Mouse (Mus musculus): ENCODE measurements around the gene Serinc5.

The Serinc5 gene

DNA sequence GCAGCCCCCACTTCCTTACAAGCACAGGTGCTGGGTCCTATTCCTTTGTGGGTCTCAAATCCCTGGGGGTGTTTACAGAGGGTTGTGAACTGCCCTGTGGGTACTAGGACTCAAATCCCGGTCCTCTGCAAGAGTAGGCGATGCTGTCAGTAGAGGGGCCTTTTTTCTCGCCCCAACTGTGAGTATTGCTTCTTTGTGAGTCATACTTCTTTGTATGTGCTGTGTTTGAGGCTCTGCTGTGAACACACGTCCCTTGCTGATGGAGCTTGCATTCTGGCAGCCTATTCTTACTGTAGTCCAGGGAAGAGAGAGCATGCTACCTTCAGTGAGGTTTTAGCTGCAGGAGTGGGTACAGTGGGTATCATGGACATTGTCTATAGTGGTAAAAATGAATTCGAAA is 4.3 kb downstream of the Serinc5 start:
- no peak for DNase-seq

GRCm38 (mm10) chr13:92616459-92616858 is 5.6 kb downstream of the Serinc5 start:
- DNase-seq, result no peak

DNA sequence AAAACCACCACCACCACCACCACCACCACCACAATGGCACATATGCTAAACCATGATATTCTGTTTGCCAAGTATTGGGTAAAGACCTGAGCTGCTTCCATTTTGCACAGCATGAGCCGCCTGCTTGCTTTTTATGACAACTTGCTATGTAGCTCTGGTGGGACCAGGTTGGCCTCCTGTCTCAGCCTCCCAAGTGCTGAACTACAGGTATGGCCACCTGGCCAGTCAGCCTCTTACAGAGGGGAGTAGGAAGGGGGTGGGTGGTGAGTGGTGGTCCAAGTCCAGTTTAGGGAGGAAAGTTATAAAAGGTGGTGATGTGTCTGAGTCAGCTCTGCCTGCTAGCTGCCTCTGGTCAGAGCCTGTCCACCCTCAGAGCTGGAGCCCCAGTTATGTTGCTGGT is 15.3 kb downstream of the Serinc5 start:
- no peak for DNase-seq

DNA sequence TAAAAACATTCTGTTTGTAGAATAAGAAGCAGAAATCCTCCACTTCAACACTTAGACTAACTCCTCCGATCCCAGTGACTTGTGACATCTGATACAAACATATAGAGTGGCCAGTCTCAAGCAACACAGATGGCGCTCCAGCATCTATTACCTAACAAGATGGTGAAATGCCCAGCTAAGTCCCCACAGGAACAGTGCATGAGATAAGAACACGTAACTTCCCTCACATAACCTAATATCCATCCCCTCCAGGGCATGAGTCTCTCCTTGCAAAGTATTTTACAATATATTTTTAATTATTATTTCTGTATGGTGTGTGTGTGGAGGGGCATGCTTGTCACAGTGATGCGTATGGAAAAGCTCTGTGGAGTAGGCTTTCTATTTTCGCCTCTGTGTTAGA is 15.8 kb downstream of the Serinc5 start:
- no peak for DNase-seq

- DNase-seq, result peak; percentile 68
Measured at GRCm38 (mm10) chr13:92629509-92629908, 18.6 kb downstream of the Serinc5 start.

DNA sequence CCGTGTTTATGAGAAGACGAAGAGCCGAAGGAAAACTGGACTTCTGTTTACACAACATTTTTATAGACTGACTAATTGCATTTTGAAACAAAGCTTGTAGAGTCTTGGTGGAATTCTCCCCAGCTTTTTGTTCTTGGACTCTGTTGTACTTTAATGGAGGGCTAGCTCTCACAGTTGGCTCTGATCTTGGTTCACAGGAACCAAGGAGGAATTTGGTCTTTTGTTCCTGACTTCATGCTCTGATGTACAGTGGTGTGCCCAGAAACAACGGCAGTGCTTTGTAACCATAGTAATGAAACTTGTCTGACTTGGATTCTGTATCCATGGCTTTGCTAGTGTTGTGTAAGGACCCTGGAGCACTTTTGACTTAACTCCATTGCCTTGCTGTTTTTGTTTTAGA is 20.6 kb downstream of the Serinc5 start:
- no peak for DNase-seq

GRCm38 (mm10) chr13:92632550-92632949 is 21.7 kb downstream of the Serinc5 start:
- DNase-seq, result no peak

DNA sequence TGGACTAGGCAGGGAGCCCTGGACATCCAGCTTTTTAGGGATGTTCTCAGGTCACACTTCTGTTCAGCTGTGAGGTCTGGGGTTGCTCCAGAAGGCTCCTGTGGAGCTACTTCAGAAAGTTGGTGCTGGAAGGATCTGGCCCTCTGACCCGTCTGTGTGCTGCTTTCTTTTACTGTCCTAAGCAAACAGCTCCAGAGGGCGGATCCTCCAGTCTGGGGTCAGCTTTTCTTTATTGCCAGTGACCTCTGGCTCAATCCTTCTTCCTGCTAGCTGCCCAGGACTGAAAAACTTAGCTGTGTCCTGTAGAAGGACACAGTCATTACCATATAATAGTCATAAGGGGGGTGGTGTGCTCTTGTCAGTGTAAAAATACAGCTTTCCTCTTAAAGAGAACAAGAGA is 24.1 kb downstream of the Serinc5 start:
- no peak for DNase-seq

- DNase-seq, result no peak
Measured at GRCm38 (mm10) chr13:92636226-92636909, 25.5 kb downstream of the Serinc5 start.

DNA sequence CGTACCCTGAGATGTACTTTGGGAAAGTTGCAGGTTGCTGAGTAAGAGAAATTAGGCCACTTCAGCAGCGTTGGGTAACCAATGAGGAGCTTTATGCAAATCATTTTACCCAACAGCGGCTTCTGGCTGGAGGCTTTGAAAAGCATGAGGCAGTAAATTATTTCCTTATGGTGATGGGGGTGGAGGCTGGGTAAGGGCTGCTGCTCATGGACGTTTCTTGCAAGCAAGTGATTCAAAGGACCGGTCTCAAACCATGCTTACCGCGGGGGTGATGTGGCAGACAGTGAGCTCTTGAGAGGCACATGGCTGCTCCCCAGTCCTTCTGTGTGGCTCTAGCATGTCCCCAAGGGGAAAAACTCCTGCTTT is 26.0 kb downstream of the Serinc5 start:
- peak; percentile 74 for DNase-seq

GRCm38 (mm10) chr13:92639093-92640014 is 28.5 kb downstream of the Serinc5 start:
- no peak for DNase-seq

- no peak for DNase-seq
Measured at GRCm38 (mm10) chr13:92644199-92644598, 33.3 kb downstream of the Serinc5 start.

DNA sequence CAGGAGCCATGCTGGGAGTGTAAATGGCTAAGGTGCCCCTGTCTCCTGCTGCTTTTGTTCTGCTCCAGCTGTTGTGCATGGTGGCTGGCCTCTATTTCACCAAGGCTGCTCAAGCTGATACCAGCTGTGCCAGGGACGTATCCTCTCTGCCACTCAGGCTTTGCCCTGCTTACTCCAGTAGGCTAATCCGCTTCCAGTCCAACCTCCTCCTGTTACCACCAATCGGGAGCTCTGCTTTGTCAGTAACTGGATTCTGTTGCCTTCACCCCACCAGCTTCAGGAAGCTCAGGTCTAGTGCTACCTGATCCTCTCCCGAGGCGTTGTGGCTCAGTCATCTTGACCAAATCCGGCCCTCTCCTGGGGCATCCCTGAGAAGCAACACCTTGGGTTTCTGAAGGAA is 33.9 kb downstream of the Serinc5 start:
- no peak for DNase-seq

DNA sequence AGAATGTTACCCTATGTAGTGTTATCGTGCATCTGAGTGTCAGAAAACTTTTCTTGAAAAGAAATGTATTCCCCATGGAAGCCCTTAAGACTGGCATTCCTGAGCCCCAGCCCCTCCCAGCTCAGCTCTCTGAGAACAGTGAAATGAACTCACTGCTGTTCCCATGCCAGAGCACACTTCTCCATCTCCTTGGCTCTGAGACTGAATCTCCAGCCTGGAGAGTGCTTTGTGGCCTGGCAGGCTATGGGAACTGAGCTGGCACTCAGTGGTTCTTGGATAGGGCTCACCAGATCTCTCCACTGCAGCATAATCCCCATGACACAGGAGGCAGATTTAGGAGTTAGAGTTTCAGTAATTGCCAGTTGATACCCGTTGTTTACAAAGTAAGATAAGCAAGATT is 36.8 kb downstream of the Serinc5 start:
- no peak for DNase-seq

GRCm38 (mm10) chr13:92649111-92649510 is 38.2 kb downstream of the Serinc5 start:
- no peak for DNase-seq

GRCm38 (mm10) chr13:92650956-92651355 is 40.1 kb downstream of the Serinc5 start:
- no peak for DNase-seq

GRCm38 (mm10) chr13:92652498-92652897 is 41.6 kb downstream of the Serinc5 start:
- DNase-seq, result no peak

- DNase-seq, result no peak
Measured at GRCm38 (mm10) chr13:92653283-92653682, 42.4 kb downstream of the Serinc5 start.

DNA sequence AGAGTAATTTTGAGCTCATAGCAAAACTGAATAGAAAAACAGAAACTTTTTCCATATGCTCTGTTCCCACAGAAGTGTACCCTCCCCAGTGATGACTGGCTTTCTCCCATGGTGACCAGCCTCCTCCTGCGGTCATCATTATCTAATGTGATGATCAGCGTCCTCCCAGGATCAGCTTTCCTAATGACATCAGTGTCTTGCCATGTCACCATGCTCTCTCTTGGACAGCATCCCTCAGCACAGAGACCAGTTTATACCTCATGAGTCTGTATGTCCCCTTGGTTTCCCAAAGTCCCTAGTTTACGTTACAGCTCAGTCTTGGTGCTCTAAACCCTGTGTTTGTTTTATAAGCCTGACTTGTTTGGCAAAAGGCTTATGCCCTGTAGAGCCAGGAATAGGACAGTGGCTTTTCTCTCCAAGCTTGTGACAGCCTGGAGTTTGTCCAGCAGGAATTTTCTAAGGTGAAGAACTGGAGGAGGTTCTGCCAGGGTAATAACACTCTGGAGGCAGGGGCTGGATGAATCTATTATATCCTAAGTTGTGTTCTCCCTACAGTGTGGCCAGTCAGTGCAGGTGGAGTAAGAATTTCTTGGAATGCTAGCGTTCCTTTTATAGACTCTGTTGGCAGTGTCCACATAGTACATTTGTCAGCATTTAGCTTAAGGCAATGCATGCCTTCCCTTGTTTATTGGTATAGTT is 46.1 kb downstream of the Serinc5 start:
- DNase-seq, result no peak

GRCm38 (mm10) chr13:92659611-92660010 is 48.7 kb downstream of the Serinc5 start:
- DNase-seq, result no peak

- no peak for DNase-seq
Measured at GRCm38 (mm10) chr13:92662555-92663286, 51.8 kb downstream of the Serinc5 start.

DNA sequence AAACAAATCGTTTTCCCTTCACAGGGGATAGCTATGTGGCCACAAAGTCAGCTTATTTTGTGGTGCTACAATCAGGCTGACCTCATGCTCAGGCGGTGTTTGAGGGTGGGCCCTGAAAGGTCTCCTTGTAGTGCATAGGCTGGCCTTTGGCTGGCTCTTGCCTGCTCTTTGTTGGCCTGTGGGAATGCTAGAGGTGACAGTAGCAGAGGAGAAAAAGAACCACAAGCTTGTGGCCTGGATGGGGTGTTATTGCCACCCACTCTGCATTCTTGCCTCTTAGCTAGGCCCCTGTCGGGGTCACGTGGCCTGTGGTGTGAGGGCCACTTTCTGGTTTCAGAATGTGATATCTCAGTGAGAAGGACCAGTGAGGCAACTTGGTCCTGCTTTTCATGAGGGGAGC is 54.1 kb downstream of the Serinc5 start:
- DNase-seq, result no peak
